12 mouse cellular contexts compared by ENCODE assay signal in genomic region chr10:108036486-108037109, GRCm38 (mm10).
DNase-seq lines count a peak whose midpoint lies in the region; ATAC-seq lines count a peak whose summit lies in the region.
"Had no signal": no experiment of that assay in that cellular context is flagged by ENCODE, and none has a peak within 500 bp of the region (broad histone marks: within the 10 kb centered on the region; RNA-seq: fewer than 3 reads in every experiment).

No protein-coding gene starts in this region.

- H3K9ac ChIP-seq in hindbrain, embryonic 14.5 days: no peak overlapping the region
- H3K9ac ChIP-seq in neural tube, embryonic 12.5 days: no peak overlapping the region
- H3K9ac ChIP-seq: limb, embryonic 12.5 days; lung, embryonic 15.5 days had no signal

- 30% methylated on average over 3 of the region's 3 CpGs for WGBS in hindbrain, embryonic 14.5 days
- 56% methylated on average over 3 of the region's 3 CpGs for WGBS in neural tube, embryonic 12.5 days

- no peaks in the 10 kb centered on the region for H3K27me3 ChIP-seq in hindbrain, embryonic 14.5 days (ENCODE audit: control insufficient read depth, insufficient read depth, low read length)
- H3K27me3 ChIP-seq in neural tube, embryonic 12.5 days (replicated peaks): no peaks in the 10 kb centered on the region
- H3K27me3 ChIP-seq: limb, embryonic 12.5 days; lung, embryonic 15.5 days had no signal

- H3K36me3 ChIP-seq in hindbrain, embryonic 14.5 days (replicated peaks; ENCODE audit: control insufficient read depth, insufficient read depth): no peaks in the 10 kb centered on the region
- H3K36me3 ChIP-seq in neural tube, embryonic 12.5 days: no peaks in the 10 kb centered on the region
- H3K36me3 ChIP-seq: heart, embryonic 10.5 days; limb, embryonic 12.5 days; lung, embryonic 15.5 days had no signal

- H3K4me2 ChIP-seq in hindbrain, embryonic 14.5 days (replicated peaks): no peak overlapping the region
- no peak overlapping the region for H3K4me2 ChIP-seq in neural tube, embryonic 12.5 days (replicated peaks)
- H3K4me2 ChIP-seq: limb, embryonic 12.5 days; lung, embryonic 15.5 days had no signal

- H3K27ac ChIP-seq in hindbrain, embryonic 14.5 days: peak overlapping the region; percentile 40
- H3K27ac ChIP-seq in neural tube, embryonic 12.5 days: no peak overlapping the region
- H3K27ac ChIP-seq: heart, embryonic 10.5 days; limb, embryonic 12.5 days; lung, embryonic 15.5 days had no signal

- H3K4me1 ChIP-seq in hindbrain, embryonic 14.5 days (replicated peaks; ENCODE audit: control insufficient read depth, insufficient read depth, low read length): 0 out of 2 replicates have a peak, but pooled peaks cover 4% of the 10 kb centered on the region
- H3K4me1 ChIP-seq in neural tube, embryonic 12.5 days: no peaks in the 10 kb centered on the region
- H3K4me1 ChIP-seq: limb, embryonic 12.5 days; lung, embryonic 15.5 days had no signal

- no peaks in the 10 kb centered on the region for H3K9me3 ChIP-seq in hindbrain, embryonic 14.5 days (ENCODE audit: control insufficient read depth, low read length)
- H3K9me3 ChIP-seq in neural tube, embryonic 12.5 days: no peaks in the 10 kb centered on the region
- H3K9me3 ChIP-seq: heart, embryonic 10.5 days; limb, embryonic 12.5 days; lung, embryonic 15.5 days had no signal

- DNase-seq in left cerebral cortex, adult 11 months (ENCODE audit: low spot score): peak; percentile 14
- DNase-seq in left cerebral cortex, adult 18-20 months (ENCODE audit: low spot score in 2 of 2): no peak
- peak; percentile 61 for DNase-seq in fat pad, adult 2 months (ENCODE audit: extremely low read depth, low read depth, low spot score)
- DNase-seq in hindbrain, embryonic 14.5 days (ENCODE audit: low spot score): peak; percentile 61
- no peak for DNase-seq in thymus, postnatal 25 days
- DNase-seq in liver: no peak
- DNase-seq: kidney, postnatal 25 days had no signal

- no peak overlapping the region for H3K4me3 ChIP-seq in hindbrain, embryonic 14.5 days (replicated peaks; ENCODE audit: low read length)
- H3K4me3 ChIP-seq in neural tube, embryonic 12.5 days: no peak overlapping the region
- H3K4me3 ChIP-seq: erythroblast, embryonic 14.5 days; heart, embryonic 10.5 days; limb, embryonic 12.5 days; lung, embryonic 15.5 days had no signal

- peak; percentile 78; the same call in 1 of the 2 replicates for ATAC-seq in hindbrain, embryonic 14.5 days (ENCODE audit: low FRiP score)
- ATAC-seq in neural tube, embryonic 12.5 days (ENCODE audit: low FRiP score, low read depth): 0 out of 2 replicates have a peak, but pooled peaks have one; percentile 65

Comparison
In these comparisons a context has a peak if more than half of its experiments do, and no peak if none do; other contexts are left out.
1. DNase-seq: peak in left cerebral cortex, adult 11 months (single experiment), fat pad, adult 2 months (single experiment) and hindbrain, embryonic 14.5 days (single experiment); none in left cerebral cortex, adult 18-20 months (0 of 2), thymus, postnatal 25 days (single experiment) and liver (single experiment).